Comparison of ENCODE assay signal across 8 mouse cellular contexts in genomic region chr3:89183959-89184315, GRCm38 (mm10). TPM values are rescaled to one million over a fixed set of nuclear protein-coding genes. Genes with fewer than 3 reads are reported as not detected.
A peak's percentile ranks its signal among the peaks of the same experiment; 100 is the strongest.
DNase-seq lines count a peak whose midpoint lies in the region; ATAC-seq lines count a peak whose summit lies in the region.

No protein-coding gene starts in this region.

- peaks cover 18% of the 10 kb centered on the region for H3K36me3 ChIP-seq in heart, embryonic 11.5 days (ENCODE audit: control insufficient read depth, insufficient read depth, low read length)
- peaks cover 63% of the 10 kb centered on the region for H3K36me3 ChIP-seq in limb, embryonic 13.5 days

- no peaks in the 10 kb centered on the region for H3K9me3 ChIP-seq in heart, embryonic 11.5 days (replicated peaks; ENCODE audit: control insufficient read depth, low read length)
- H3K9me3 ChIP-seq in limb, embryonic 13.5 days: no peaks in the 10 kb centered on the region

- H3K9ac ChIP-seq in heart, embryonic 11.5 days (ENCODE audit: low read depth, low read length): peak overlapping the region; percentile 82
- H3K9ac ChIP-seq in limb, embryonic 13.5 days: peak overlapping the region; percentile 85

- peaks cover 13% of the 10 kb centered on the region; the same call in 1 of the 2 replicates for H3K4me1 ChIP-seq in heart, embryonic 11.5 days (ENCODE audit: control insufficient read depth, insufficient read depth, low read length)
- peaks cover 32% of the 10 kb centered on the region for H3K4me1 ChIP-seq in limb, embryonic 13.5 days

- H3K4me2 ChIP-seq in heart, embryonic 11.5 days: peak overlapping the region; percentile 95
- peak overlapping the region; percentile 95 for H3K4me2 ChIP-seq in limb, embryonic 13.5 days (replicated peaks)

- H3K4me3 ChIP-seq in heart, embryonic 11.5 days (ENCODE audit: low read depth, low read length): peak overlapping the region; percentile 63
- H3K4me3 ChIP-seq in limb, embryonic 13.5 days: peak overlapping the region; percentile 71

- no peak overlapping the region for H3K27ac ChIP-seq in heart, embryonic 11.5 days (ENCODE audit: low read depth, low read length)
- H3K27ac ChIP-seq in limb, embryonic 13.5 days: peak overlapping the region; percentile 88; the same call in 1 of the 2 replicates

- WGBS in heart, embryonic 11.5 days (ENCODE audit: insufficient replicate concordance): 70% methylated on average over 6 of the region's 6 CpGs
- 79% methylated on average over 6 of the region's 6 CpGs for WGBS in limb, embryonic 13.5 days

- intact Hi-C loops in heart, postnatal 25 days (cut with DNase I): no loop called here

- H3K27me3 ChIP-seq in heart, embryonic 11.5 days (ENCODE audit: control insufficient read depth, insufficient read depth, low read length): peaks cover 4% of the 10 kb centered on the region; the same call in 1 of the 2 replicates
- H3K27me3 ChIP-seq in limb, embryonic 13.5 days: no peaks in the 10 kb centered on the region

- ATAC-seq in heart, embryonic 11.5 days (replicated peaks; ENCODE audit: insufficient number of reproducible peaks, low FRiP score, low TSS enrichment): no peak
- no peak for ATAC-seq in limb, embryonic 13.5 days (ENCODE audit: low FRiP score, low read depth)

- no peak for DNase-seq in heart, postnatal 25 days (ENCODE audit: low spot score)
- peak; percentile 19 for DNase-seq in urinary bladder, adult 2 months (ENCODE audit: low spot score)
- no peak for DNase-seq in urinary bladder, postnatal 10 days (ENCODE audit: low spot score)
- no peak for DNase-seq in ovary, postnatal 10 days (ENCODE audit: low spot score)
- DNase-seq in ovary, postnatal 14 days (ENCODE audit: low spot score): no peak
- no peak for DNase-seq in urinary bladder, postnatal 25 days (ENCODE audit: low spot score)

RNA-seq across cellular contexts. Expression of gene Fam189b, which starts 1.0 kb away (rescaled TPM):
- polyA plus RNA-seq in heart, embryonic 11.5 days (2014; fragmentation: Nextera tagmentation; extraction: Ambion mirVana): 11.9 and 13.7 TPM in 2 replicates
- 1 to 10 TPM; 5.2 to 5.7 TPM for total RNA-seq in heart, postnatal 25 days (2021)
- 32.9 and 42.3 TPM in 2 replicates for polyA plus RNA-seq in urinary bladder, adult 2 months (2012; rRNA removed)
- polyA plus RNA-seq in limb, embryonic 13.5 days (2015; fragmentation: Nextera tagmentation; extraction: Ambion mirVana): 34.0 and 35.2 TPM in 2 replicates

RNA-seq across cellular contexts. Expression of gene Scamp3, which starts 6.7 kb away (rescaled TPM):
- polyA plus RNA-seq in heart, embryonic 11.5 days (2014; fragmentation: Nextera tagmentation; extraction: Ambion mirVana): 82.8 and 88.3 TPM in 2 replicates
- 10 to 100 TPM; 48.9 to 50.2 TPM for total RNA-seq in heart, postnatal 25 days (2021)
- 69.8 and 72.3 TPM in 2 replicates for polyA plus RNA-seq in urinary bladder, adult 2 months (2012; rRNA removed)
- polyA plus RNA-seq in limb, embryonic 13.5 days (2015; fragmentation: Nextera tagmentation; extraction: Ambion mirVana): 115 and 119 TPM in 2 replicates

RNA-seq across cellular contexts. Expression of gene Gba, which starts 18.8 kb away (rescaled TPM):
- polyA plus RNA-seq in heart, embryonic 11.5 days (2014; fragmentation: Nextera tagmentation; extraction: Ambion mirVana): 33.3 and 39.9 TPM in 2 replicates
- total RNA-seq in heart, postnatal 25 days (2021): 10 to 100 TPM; 18.2 to 20.9 TPM
- 58.7 and 60.8 TPM in 2 replicates for polyA plus RNA-seq in urinary bladder, adult 2 months (2012; rRNA removed)
- polyA plus RNA-seq in limb, embryonic 13.5 days (2015; fragmentation: Nextera tagmentation; extraction: Ambion mirVana): 35.6 and 40.2 TPM in 2 replicates

RNA-seq across cellular contexts. Expression of gene Clk2, which starts 19.3 kb away (rescaled TPM):
- polyA plus RNA-seq in heart, embryonic 11.5 days (2014; fragmentation: Nextera tagmentation; extraction: Ambion mirVana): 18.7 and 20.1 TPM in 2 replicates
- total RNA-seq in heart, postnatal 25 days (2021): 10 to 100 TPM; 18.1 to 18.7 TPM
- 73.9 and 89.8 TPM in 2 replicates for polyA plus RNA-seq in urinary bladder, adult 2 months (2012; rRNA removed)
- polyA plus RNA-seq in limb, embryonic 13.5 days (2015; fragmentation: Nextera tagmentation; extraction: Ambion mirVana): 32.3 and 36.6 TPM in 2 replicates

RNA-seq across cellular contexts. Expression of gene Hcn3, which starts 23.9 kb away (rescaled TPM):
- polyA plus RNA-seq in heart, embryonic 11.5 days (2014; fragmentation: Nextera tagmentation; extraction: Ambion mirVana): 0.13 and 0.58 TPM in 2 replicates
- under 1 TPM; 0.16 to 0.61 TPM for total RNA-seq in heart, postnatal 25 days (2021)
- 0.44 and 0.49 TPM in 2 replicates for polyA plus RNA-seq in urinary bladder, adult 2 months (2012; rRNA removed)
- polyA plus RNA-seq in limb, embryonic 13.5 days (2015; fragmentation: Nextera tagmentation; extraction: Ambion mirVana): 2.0 and 3.0 TPM in 2 replicates
